Mouse (Mus musculus): ENCODE data around the gene Klhl10. TPM values are rescaled to one million over a fixed set of nuclear protein-coding genes. Genes with fewer than 3 reads are reported as not detected.

The Klhl10 gene
- polyA plus RNA-seq (2012; rRNA removed) = 0.07 and 0.09 TPM in 2 replicates

GRCm38 (mm10) chr11:100441797-100442196, at the start of gene Klhl10, which contains the start of gene Nt5c3b:
Klhl10 (plus strand) TSS chr11:100441917.
Nt5c3b (minus strand) TSS chr11:100441808.

DNA sequence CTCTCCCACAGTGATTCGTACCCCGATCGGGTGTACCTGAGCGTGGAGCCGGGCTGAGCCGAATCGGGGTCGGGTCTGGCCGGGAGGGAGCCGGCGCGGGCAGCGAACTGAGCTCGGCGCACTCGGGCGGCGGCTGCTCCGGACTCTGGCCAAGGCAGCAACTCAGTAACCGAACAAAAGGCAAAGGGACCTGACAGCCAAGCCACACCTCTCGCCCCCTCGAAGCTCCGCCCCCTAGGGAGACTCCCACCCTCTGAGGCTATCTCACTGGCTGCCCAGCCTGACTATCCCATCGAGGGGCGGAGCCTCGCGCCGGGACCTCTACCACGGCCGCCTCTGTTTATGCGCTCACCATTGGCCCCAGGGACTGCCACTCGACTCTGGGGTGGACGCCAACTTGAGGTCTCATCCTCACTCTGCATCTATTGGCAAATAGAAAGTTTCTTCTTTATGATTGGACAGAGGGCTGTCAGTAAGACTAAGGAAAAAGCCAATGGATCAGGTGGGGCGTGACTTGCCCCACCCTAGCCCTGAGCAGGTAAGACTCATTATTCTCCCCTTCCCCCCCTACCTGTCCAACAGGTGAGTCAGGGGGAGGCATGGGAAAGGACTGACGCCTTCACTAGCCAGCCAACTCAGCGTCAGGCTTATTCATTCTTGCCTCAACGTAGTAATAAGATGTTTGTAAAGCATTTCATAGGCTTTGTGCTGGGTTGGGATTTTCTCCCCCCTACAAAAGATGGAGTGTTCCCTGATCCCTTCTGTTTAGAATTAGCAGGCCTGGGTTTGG, 43.9 kb upstream of the Klhl10 start, which contains the start of gene Jup:
Jup (minus strand) TSS at position 164 of the 790 bp plus-strand sequence.

DNA sequence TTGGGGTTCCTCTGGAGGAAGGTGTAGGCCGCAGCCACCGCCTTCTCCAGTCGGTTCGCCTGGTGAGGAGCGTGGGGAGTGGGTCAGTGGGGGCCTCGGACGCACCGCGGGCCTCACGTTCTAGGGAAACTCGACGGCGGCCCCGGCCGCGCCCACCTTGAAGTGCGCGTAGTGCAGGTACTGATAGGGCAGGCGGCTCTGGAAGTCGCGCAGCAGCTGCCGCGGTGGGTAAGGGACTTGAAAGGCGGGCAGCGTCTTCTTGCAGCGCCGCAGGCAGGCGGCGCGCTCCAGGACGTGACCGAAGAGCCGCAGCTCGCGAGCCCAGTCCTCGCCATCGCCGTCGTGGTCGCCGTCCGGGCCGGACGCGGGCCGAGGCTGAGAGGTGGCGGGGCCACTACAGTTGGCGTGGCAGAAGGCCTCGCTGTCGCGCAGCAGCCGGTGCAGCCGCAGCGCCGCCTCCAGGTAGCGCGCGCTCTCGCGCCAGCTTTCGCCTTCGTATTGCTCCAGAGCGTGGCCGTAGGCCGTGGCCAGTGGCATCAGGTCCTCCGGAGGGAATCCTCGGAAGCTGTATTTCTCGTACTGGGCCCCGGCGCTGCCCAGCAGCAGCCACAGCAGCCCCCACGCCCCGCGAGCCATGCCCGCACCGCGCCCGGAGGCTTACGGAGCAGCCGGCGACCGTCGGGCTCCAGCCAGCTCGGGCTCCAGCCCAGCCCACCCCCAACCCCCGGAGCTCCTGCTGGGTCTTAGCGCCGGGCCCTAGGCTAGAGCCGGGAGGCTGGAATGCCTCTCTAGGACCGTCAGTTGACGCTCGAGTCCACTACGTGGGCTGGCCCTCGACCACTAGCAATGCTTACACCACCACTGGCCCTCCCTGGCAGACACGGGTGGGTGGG, 27.4 kb upstream of the Klhl10 start, which contains the start of gene P3h4:
P3h4 (minus strand) TSS at position 816 of the 893 bp plus-strand sequence.

DNA sequence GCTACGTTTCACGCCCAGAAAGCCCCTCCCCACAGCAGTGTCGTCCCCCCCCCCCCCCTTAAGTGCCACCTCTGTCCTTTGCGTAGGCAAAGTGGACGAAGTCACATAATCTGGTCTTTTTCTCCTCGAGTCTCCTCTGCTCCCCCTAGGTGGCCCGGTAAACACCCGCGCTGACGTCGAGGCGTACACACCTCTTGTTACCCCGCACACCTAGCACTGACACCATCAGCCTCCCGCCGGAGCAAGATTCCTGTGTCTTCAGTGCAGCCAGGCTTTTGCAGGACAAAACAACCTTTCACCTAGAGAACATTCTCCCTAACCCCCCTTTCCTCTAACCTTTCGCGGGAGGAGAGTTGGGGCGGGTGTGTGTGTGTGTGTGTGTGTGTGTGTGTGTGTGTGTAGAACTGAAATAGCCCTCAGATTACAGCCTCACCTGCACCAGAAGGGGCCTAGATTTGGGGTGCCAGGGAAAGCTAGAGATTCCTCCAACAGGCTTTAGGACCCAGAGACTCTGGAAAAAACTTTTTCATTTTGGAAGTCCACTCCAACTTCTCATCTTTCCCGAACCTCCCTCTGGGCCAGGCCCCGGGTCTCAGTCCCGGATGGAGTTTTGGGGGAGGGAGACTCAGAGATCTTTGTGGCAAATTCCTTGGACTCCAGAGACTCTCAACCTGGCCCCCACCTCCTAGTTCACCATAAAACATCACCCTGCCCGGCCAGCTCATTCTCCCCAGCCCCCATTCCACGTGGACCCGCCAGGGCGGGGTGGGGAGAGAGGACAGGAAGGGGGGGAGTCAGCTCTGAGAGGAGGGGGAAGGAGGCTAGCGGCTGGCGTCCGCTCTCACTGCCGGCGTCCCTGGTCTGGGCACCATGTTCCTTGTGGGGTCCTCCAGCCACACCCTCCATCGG, 26.5 kb upstream of the Klhl10 start, which contains the start of gene Fkbp10:
Fkbp10 (plus strand) TSS at position 784 of the 909 bp plus-strand sequence.

GRCm38 (mm10) chr11:100472197-100472934, 30.6 kb downstream of the Klhl10 start, which contains the start of gene Klhl11:
Klhl11 (minus strand) TSS chr11:100472741.

Other genes with a start within 250 kb of the Klhl10 start
- gene Krt9, start 248.7 kb upstream of the Klhl10 start, polyA plus RNA-seq (2012; rRNA removed) = not detected in 2 replicates
- 0.66 and 0.87 TPM in 2 replicates for gene Krt14, start 234.4 kb upstream of the Klhl10 start, polyA plus RNA-seq (2012; rRNA removed)
- gene Krt16, start 193.0 kb upstream of the Klhl10 start, polyA plus RNA-seq (2012; rRNA removed) = not detected in 2 replicates
- 0.17 and 0.23 TPM in 2 replicates for gene Krt17, start 180.9 kb upstream of the Klhl10 start, polyA plus RNA-seq (2012; rRNA removed)
- not detected in 2 replicates for gene Krt42, start 172.0 kb upstream of the Klhl10 start, polyA plus RNA-seq (2012; rRNA removed)
- 204 and 219 TPM in 2 replicates for gene Eif1, start 122.0 kb upstream of the Klhl10 start, polyA plus RNA-seq (2012; rRNA removed)
- gene Gast, start 107.5 kb upstream of the Klhl10 start, polyA plus RNA-seq (2012; rRNA removed) = not detected in 2 replicates
- gene Hap1, start 85.8 kb upstream of the Klhl10 start, polyA plus RNA-seq (2012; rRNA removed) = 1.2 and 1.3 TPM in 2 replicates
- 11.3 and 13.5 TPM in 2 replicates for gene Jup, start 44.2 kb upstream of the Klhl10 start, polyA plus RNA-seq (2012; rRNA removed)
- 4.1 and 4.3 TPM in 2 replicates for gene P3h4, start 27.1 kb upstream of the Klhl10 start, polyA plus RNA-seq (2012; rRNA removed)
- 5.2 and 5.6 TPM in 2 replicates for gene Fkbp10, start 26.2 kb upstream of the Klhl10 start, polyA plus RNA-seq (2012; rRNA removed)
- 11.5 and 11.7 TPM in 2 replicates for gene Nt5c3b, start 109 bp upstream of the Klhl10 start, polyA plus RNA-seq (2012; rRNA removed)
- 0.80 and 0.84 TPM in 2 replicates for gene Klhl11, start 30.8 kb downstream of the Klhl10 start, polyA plus RNA-seq (2012; rRNA removed)
- 62.2 and 100 TPM in 2 replicates for gene Acly, start 86.1 kb downstream of the Klhl10 start, polyA plus RNA-seq (2012; rRNA removed)
- 0.05 and 0.06 TPM in 2 replicates for gene Ttc25, start 103.7 kb downstream of the Klhl10 start, polyA plus RNA-seq (2012; rRNA removed)
- gene Cnp, start 133.0 kb downstream of the Klhl10 start, polyA plus RNA-seq (2012; rRNA removed) = 9.4 and 11.5 TPM in 2 replicates
- 24.7 and 28.6 TPM in 2 replicates for gene Nkiras2, start 177.3 kb downstream of the Klhl10 start, polyA plus RNA-seq (2012; rRNA removed)
- gene Dnajc7, start 178.3 kb downstream of the Klhl10 start, polyA plus RNA-seq (2012; rRNA removed) = 66.1 and 73.5 TPM in 2 replicates